Mouse (Mus musculus) G1E-ER4 (cell line): Measurements from ENCODE around the gene Pter. TPM values are rescaled to one million over a fixed set of nuclear protein-coding genes. Genes with fewer than 3 reads are reported as not detected.

Source experiments
- GATA1 ChIP-seq: IDR thresholded peaks from one replicate; pipeline ENCODE4 v1.8.0; 2012; ENCODE audit warnings: low read length, inconsistent platforms
- polyA plus RNA-seq: library from polyadenylated mRNA; stranded (reverse); fragments of >175 nt; gene quantifications from 2 replicates; pipeline ENCODE4 v1.2.3, GENCODE M21; 2012

Gene Pter
- polyA plus RNA-seq, 1 experiment: 2.5 TPM

DNA sequence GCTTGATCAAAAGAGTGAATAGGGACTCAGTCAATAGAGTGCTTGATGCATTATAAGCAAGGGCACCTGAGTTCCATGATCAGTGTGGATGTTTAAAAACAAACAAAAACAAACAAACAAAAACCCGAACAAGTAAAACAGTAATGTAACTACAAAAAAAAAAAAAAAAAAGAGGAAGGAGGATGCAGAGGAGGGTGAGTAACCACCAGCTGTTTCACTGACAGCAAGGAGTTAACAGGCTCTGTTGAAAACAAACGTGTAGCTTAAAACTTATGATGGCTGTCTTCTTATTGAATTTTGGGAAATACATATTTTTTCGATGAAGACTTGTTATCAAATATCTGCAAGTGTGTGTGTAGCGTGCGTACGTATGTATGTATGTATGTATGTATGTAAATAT is 124.8 kb downstream of the Pter start:
- TF ChIP-seq GATA1: no peak

Other genes starting within 250 kb of the Pter start
- gene C1ql3, start 87.8 kb downstream of the Pter start, polyA plus RNA-seq: not detected in 2 replicates